17 mouse cellular contexts compared by ENCODE assay signal in genomic region chr1:151980498-151980897, GRCm38 (mm10).
DNase-seq lines count a peak whose midpoint lies in the region; ATAC-seq and TF ChIP-seq lines count a peak whose summit lies in the region.
"Had no signal": no experiment of that assay in that cellular context is flagged by ENCODE, and none has a peak within 500 bp of the region (broad histone marks: within the 10 kb centered on the region; RNA-seq: fewer than 3 reads in every experiment).

No protein-coding gene starts in this region.

- H3K4me2 ChIP-seq in heart, embryonic 12.5 days = 0 out of 2 replicates have a peak overlapping the region, but pooled peaks have one; percentile 10
- no peak overlapping the region for H3K4me2 ChIP-seq in kidney, embryonic 15.5 days
- no peak overlapping the region for H3K4me2 ChIP-seq in midbrain, postnatal 0 days (ENCODE audit: low read depth, low read length, poor library complexity, severe bottlenecking)
- H3K4me2 ChIP-seq: liver, embryonic 15.5 days; midbrain, embryonic 12.5 days had no signal

- 60% methylated on average over 7 of the region's 7 CpGs for WGBS in heart, embryonic 12.5 days
- WGBS in kidney, embryonic 15.5 days = 84% methylated on average over 7 of the region's 7 CpGs
- WGBS in midbrain, postnatal 0 days = 77% methylated on average over 7 of the region's 7 CpGs

- TF ChIP-seq CTCF in midbrain, postnatal 0 days (IDR thresholded peaks at IDR 0.05) = no peak

- no peak for DNase-seq in heart, postnatal 4 days
- no peak for DNase-seq in kidney, adult 8-10 months
- DNase-seq in cerebellum, adult 8-10 months = peak; percentile 45
- no peak for DNase-seq in midbrain, postnatal 0 days (ENCODE audit: low spot score)
- DNase-seq: adrenal gland, postnatal 25 days; gastrocnemius, postnatal 25 days; kidney, postnatal 14 days; layer of hippocampus, postnatal 36 days; lung, postnatal 14 days; right cerebral cortex, postnatal 14 days had no signal

- H3K4me1 ChIP-seq in heart, embryonic 12.5 days (replicated peaks) = peaks cover 22% of the 10 kb centered on the region
- peaks cover 14% of the 10 kb centered on the region for H3K4me1 ChIP-seq in kidney, embryonic 15.5 days
- H3K4me1 ChIP-seq in midbrain, postnatal 0 days (ENCODE audit: insufficient read depth, low read length) = peaks cover 4% of the 10 kb centered on the region; the same call in 1 of the 2 replicates
- H3K4me1 ChIP-seq: liver, embryonic 15.5 days had no signal

- H3K27ac ChIP-seq in heart, embryonic 12.5 days (ENCODE audit: poor library complexity, severe bottlenecking) = no peak overlapping the region
- H3K27ac ChIP-seq in kidney, embryonic 15.5 days = 0 out of 2 replicates have a peak overlapping the region, but pooled peaks have one; percentile 1
- H3K27ac ChIP-seq in midbrain, postnatal 0 days (ENCODE audit: low read depth, low read length) = no peak overlapping the region
- H3K27ac ChIP-seq: limb, embryonic 10.5 days; liver, embryonic 15.5 days; midbrain, embryonic 12.5 days had no signal

- no peak overlapping the region for H3K9ac ChIP-seq in heart, embryonic 12.5 days
- no peak overlapping the region for H3K9ac ChIP-seq in kidney, embryonic 15.5 days
- H3K9ac ChIP-seq in midbrain, postnatal 0 days (replicated peaks; ENCODE audit: low read length, poor library complexity, severe bottlenecking) = no peak overlapping the region
- H3K9ac ChIP-seq: liver, embryonic 15.5 days; midbrain, embryonic 12.5 days had no signal

- no peaks in the 10 kb centered on the region for H3K36me3 ChIP-seq in heart, embryonic 12.5 days
- no peaks in the 10 kb centered on the region for H3K36me3 ChIP-seq in kidney, embryonic 15.5 days
- H3K36me3 ChIP-seq in midbrain, postnatal 0 days (ENCODE audit: insufficient read depth, low read length) = no peaks in the 10 kb centered on the region
- H3K36me3 ChIP-seq: limb, embryonic 10.5 days; liver, embryonic 15.5 days; midbrain, embryonic 12.5 days had no signal

- no peaks in the 10 kb centered on the region for H3K27me3 ChIP-seq in heart, embryonic 12.5 days (replicated peaks)
- H3K27me3 ChIP-seq in kidney, embryonic 15.5 days = no peaks in the 10 kb centered on the region
- H3K27me3 ChIP-seq in midbrain, postnatal 0 days (ENCODE audit: insufficient read depth, low read length) = no peaks in the 10 kb centered on the region
- H3K27me3 ChIP-seq: liver, embryonic 15.5 days; midbrain, embryonic 12.5 days had no signal

- no peak for ATAC-seq in heart, embryonic 12.5 days (ENCODE audit: insufficient number of reproducible peaks, low FRiP score)
- no peak for ATAC-seq in kidney, embryonic 15.5 days (replicated peaks; ENCODE audit: low FRiP score)
- 0 out of 2 replicates have a peak, but pooled peaks have one; percentile 5 for ATAC-seq in megakaryocyte progenitor cell, adult 5-6 weeks (replicated peaks; ENCODE audit: poor library complexity)
- ATAC-seq in midbrain, postnatal 0 days (ENCODE audit: low FRiP score) = no peak
- ATAC-seq: forebrain, embryonic 14.5 days had no signal

- no peak overlapping the region for H3K4me3 ChIP-seq in heart, embryonic 12.5 days
- no peak overlapping the region for H3K4me3 ChIP-seq in kidney, embryonic 15.5 days (replicated peaks)
- H3K4me3 ChIP-seq in midbrain, postnatal 0 days (ENCODE audit: low read depth, low read length) = no peak overlapping the region
- H3K4me3 ChIP-seq: limb, embryonic 10.5 days; liver, embryonic 15.5 days; midbrain, embryonic 12.5 days had no signal

- no peaks in the 10 kb centered on the region for H3K9me3 ChIP-seq in heart, embryonic 12.5 days (replicated peaks)
- H3K9me3 ChIP-seq in kidney, embryonic 15.5 days (replicated peaks) = no peaks in the 10 kb centered on the region
- no peaks in the 10 kb centered on the region for H3K9me3 ChIP-seq in midbrain, postnatal 0 days (ENCODE audit: low read length)
- H3K9me3 ChIP-seq: limb, embryonic 10.5 days; liver, embryonic 15.5 days; midbrain, embryonic 12.5 days had no signal
